Mouse (Mus musculus): ENCODE data around the gene Proca1. TPM values are rescaled to one million over a fixed set of nuclear protein-coding genes. Genes with fewer than 3 reads are reported as not detected.
A peak's percentile ranks its signal among the peaks of the same experiment; 100 is the strongest.

Gene Proca1
- polyA plus RNA-seq, 1 experiment from 2014 or later = 0.31 TPM

DNA sequence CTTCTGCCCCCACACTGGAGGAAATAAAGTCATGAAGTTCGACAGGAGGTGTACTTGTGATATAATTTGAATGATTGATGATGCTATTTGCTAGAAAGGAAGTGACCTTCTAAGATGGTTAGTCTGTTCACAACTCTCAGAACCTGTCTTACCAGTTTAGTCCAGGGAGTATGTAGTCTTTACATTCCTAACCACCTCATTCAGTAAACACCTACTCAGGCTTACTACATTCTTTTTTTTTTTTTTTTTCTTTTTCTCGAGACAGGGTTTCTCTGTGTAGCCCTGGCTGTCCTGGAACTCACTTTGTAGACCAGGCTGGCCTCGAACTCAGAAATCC lies 53.8 kb downstream of the Proca1 start:
- ATAC-seq = no peak
- H3K36me3 ChIP-seq = peaks cover 25% of the 10 kb centered on the region
- no peaks in the 10 kb centered on the region for H3K9me3 ChIP-seq (replicated peaks)
- WGBS (ENCODE audit: insufficient replicate concordance) = 59% methylated on average over 3 of the region's 3 CpGs
- H3K4me3 ChIP-seq = peak overlapping the region; percentile 76
- peak overlapping the region; percentile 82; the same call in 1 of the 2 replicates for H3K9ac ChIP-seq
- H3K27me3 ChIP-seq (replicated peaks) = no peaks in the 10 kb centered on the region
- no peak overlapping the region; the same call in 1 of the 2 replicates for H3K27ac ChIP-seq
- H3K4me2 ChIP-seq = peak overlapping the region; percentile 85
- peaks cover 44% of the 10 kb centered on the region for H3K4me1 ChIP-seq

DNA sequence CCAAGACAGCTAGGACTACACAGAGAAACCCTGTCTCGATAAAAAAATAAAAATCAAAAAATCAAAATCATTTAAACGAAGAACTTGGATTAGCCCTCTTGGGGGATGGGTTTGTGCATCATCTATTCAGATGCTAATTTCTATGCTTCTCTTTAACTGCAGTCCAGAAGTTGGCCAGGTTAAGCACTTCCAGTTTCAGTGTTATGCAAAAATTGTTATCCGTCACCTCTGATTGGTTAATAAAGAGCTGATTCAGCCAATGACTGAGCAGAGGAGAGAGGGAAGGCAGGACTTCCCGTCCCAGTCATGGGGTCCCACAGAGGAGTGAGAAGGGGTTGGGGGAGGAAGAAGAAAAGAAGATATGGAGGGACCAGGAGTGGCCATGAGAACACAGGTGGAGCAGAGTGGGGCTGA lies 54.5 kb downstream of the Proca1 start:
- Histone ChIP-seq H3K27ac (peak overlapping the region; percentile 49), H3K4me2 (peak overlapping the region; percentile 85), H3K4me3 (peak overlapping the region; percentile 30), H3K36me3 (peaks cover 30% of the 10 kb centered on the region), H3K27me3 (replicated peaks) (no peaks in the 10 kb centered on the region), H3K9me3 (replicated peaks) (no peaks in the 10 kb centered on the region), H3K4me1 (peaks cover 44% of the 10 kb centered on the region), H3K9ac (peak overlapping the region; percentile 37; the same call in 1 of the 2 replicates)
- WGBS (ENCODE audit: insufficient replicate concordance) = 52% methylated on average over 4 of the region's 4 CpGs
- no peak for ATAC-seq

Small RNA genes within 50 kb of the gene (microRNA-seq; reads per million reads assigned to microRNA genes)
- gene Mir7653 = not detected

Other genes with a start within 250 kb of the Proca1 start
- gene Phf12, start 210.6 kb upstream of the Proca1 start, polyA plus RNA-seq (2016; fragmentation: Nextera tagmentation; extraction: Ambion mirVana) = 13.6 and 13.8 TPM in 2 replicates
- 25.4 and 26.4 TPM in 2 replicates for gene Dhrs13, start 161.1 kb upstream of the Proca1 start, polyA plus RNA-seq (2016; fragmentation: Nextera tagmentation; extraction: Ambion mirVana)
- gene Flot2, start 155.5 kb upstream of the Proca1 start, polyA plus RNA-seq (2016; fragmentation: Nextera tagmentation; extraction: Ambion mirVana) = 31.7 and 32.0 TPM in 2 replicates
- 23.2 and 25.5 TPM in 2 replicates for gene Eral1, start 113.0 kb upstream of the Proca1 start, polyA plus RNA-seq (2016; fragmentation: Nextera tagmentation; extraction: Ambion mirVana)
- 6.0 and 6.7 TPM in 2 replicates for gene Fam222b, start 98.7 kb upstream of the Proca1 start, polyA plus RNA-seq (2016; fragmentation: Nextera tagmentation; extraction: Ambion mirVana)
- 45.4 and 47.6 TPM in 2 replicates for gene Traf4, start 27.8 kb upstream of the Proca1 start, polyA plus RNA-seq (2016; fragmentation: Nextera tagmentation; extraction: Ambion mirVana)
- gene Nek8, start 16.7 kb upstream of the Proca1 start, polyA plus RNA-seq (2016; fragmentation: Nextera tagmentation; extraction: Ambion mirVana) = 12.2 and 13.7 TPM in 2 replicates
- 62.6 and 67.1 TPM in 2 replicates for gene Tlcd1, start 16.7 kb upstream of the Proca1 start, polyA plus RNA-seq (2016; fragmentation: Nextera tagmentation; extraction: Ambion mirVana)
- 1,112 and 1,156 TPM in 2 replicates for gene Rpl23a, start 9.8 kb upstream of the Proca1 start, polyA plus RNA-seq (2016; fragmentation: Nextera tagmentation; extraction: Ambion mirVana)
- 20.3 and 24.0 TPM in 2 replicates for gene Rab34, start 5.0 kb upstream of the Proca1 start, polyA plus RNA-seq (2016; fragmentation: Nextera tagmentation; extraction: Ambion mirVana)
- 29.7 and 30.7 TPM in 2 replicates for gene Sdf2, start 52.4 kb downstream of the Proca1 start, polyA plus RNA-seq (2016; fragmentation: Nextera tagmentation; extraction: Ambion mirVana)
- 20.2 and 20.3 TPM in 2 replicates for gene Supt6, start 52.6 kb downstream of the Proca1 start, polyA plus RNA-seq (2016; fragmentation: Nextera tagmentation; extraction: Ambion mirVana)
- 52.1 and 53.8 TPM in 2 replicates for gene 2610507B11Rik, start 68.4 kb downstream of the Proca1 start, polyA plus RNA-seq (2016; fragmentation: Nextera tagmentation; extraction: Ambion mirVana)
- 0.22 and 0.23 TPM in 2 replicates for gene BC030499, start 97.4 kb downstream of the Proca1 start, polyA plus RNA-seq (2016; fragmentation: Nextera tagmentation; extraction: Ambion mirVana)
- 38.6 and 40.0 TPM in 2 replicates for gene Spag5, start 108.1 kb downstream of the Proca1 start, polyA plus RNA-seq (2016; fragmentation: Nextera tagmentation; extraction: Ambion mirVana)
- gene Aldoc, start 129.6 kb downstream of the Proca1 start, polyA plus RNA-seq (2016; fragmentation: Nextera tagmentation; extraction: Ambion mirVana) = 4.7 and 5.1 TPM in 2 replicates
- 40.8 and 42.6 TPM in 2 replicates for gene Pigs, start 135.0 kb downstream of the Proca1 start, polyA plus RNA-seq (2016; fragmentation: Nextera tagmentation; extraction: Ambion mirVana)
- 46.5 and 50.4 TPM in 2 replicates for gene Unc119, start 150.1 kb downstream of the Proca1 start, polyA plus RNA-seq (2016; fragmentation: Nextera tagmentation; extraction: Ambion mirVana)
- not detected in 2 replicates for gene Foxn1, start 193.2 kb downstream of the Proca1 start, polyA plus RNA-seq (2016; fragmentation: Nextera tagmentation; extraction: Ambion mirVana)
- 0.05 TPM in 1 of 2 replicates, not detected in the other for gene Slc13a2, start 228.8 kb downstream of the Proca1 start, polyA plus RNA-seq (2016; fragmentation: Nextera tagmentation; extraction: Ambion mirVana)

Measured in liver, embryonic 12.5 days (tissue).